Mouse (Mus musculus) kidney, postnatal 0 days (tissue): ENCODE results near the gene Caskin2. TPM values are rescaled to one million over a fixed set of nuclear protein-coding genes. Genes with fewer than 3 reads are reported as not detected.
"Not testable (repeated sequence)": the region's sequence is repeated elsewhere in the genome, so short reads cannot be mapped to it uniquely, and the experiment has no call there.

ENCODE experiments used
- ATAC-seq: fragments of 200-750 bp; cut with Nextera tagmentation; replicated peaks from 2 replicates; pipeline ENCODE4 v1.8.0; 2017; ENCODE audit warnings: low read depth, moderate number of reproducible peaks, moderate TSS enrichment, moderate library complexity; ENCODE audit not compliant: low FRiP score
- DNase-seq: peaks from one replicate; pipeline ENCODE4 v3.0.0-alpha.2; 2016; ENCODE audit warnings: low spot score
- H3K27ac ChIP-seq: fragments of 300-500 bp; sonication (generic); 2 replicates; pipeline ENCODE4 v1.5.1; 2014; ENCODE audit warnings: mild to moderate bottlenecking
- H3K27me3 ChIP-seq: fragments of 300-500 bp; sonication (generic); 2 replicates; pipeline ENCODE4 v1.6.1; 2014; ENCODE audit warnings: low read length, mixed read lengths; ENCODE audit not compliant: insufficient read depth
- H3K36me3 ChIP-seq: fragments of 300-500 bp; sonication (generic); 2 replicates; pipeline ENCODE4 v1.6.1; 2014; ENCODE audit warnings: low read length, mixed read lengths; ENCODE audit not compliant: insufficient read depth
- H3K4me1 ChIP-seq: fragments of 300-500 bp; sonication (generic); replicated peaks from 2 replicates; pipeline ENCODE4 v1.6.1; 2014; ENCODE audit warnings: antibody characterized with exemption, low read length, mixed read lengths; ENCODE audit not compliant: insufficient read depth
- H3K4me2 ChIP-seq: fragments of 300-500 bp; sonication (generic); 2 replicates; pipeline ENCODE4 v1.6.1; 2014; ENCODE audit warnings: mild to moderate bottlenecking, low read length, moderate library complexity, mixed read lengths
- H3K4me3 ChIP-seq: fragments of 300-500 bp; sonication (generic); replicated peaks from 2 replicates; pipeline ENCODE4 v1.5.1; 2014; ENCODE audit warnings: low read depth, low read length
- H3K9ac ChIP-seq: fragments of 300-500 bp; sonication (generic); 2 replicates; pipeline ENCODE4 v1.6.1; 2014; ENCODE audit warnings: low read depth, low read length
- H3K9me3 ChIP-seq: fragments of 300-500 bp; sonication (generic); replicated peaks from 2 replicates; pipeline ENCODE4 v1.6.1; 2016; ENCODE audit warnings: low read length, inconsistent platforms, mixed read lengths
- CTCF ChIP-seq: IDR thresholded peaks from 2 replicates; pipeline ENCODE4 v1.5.1; 2016; ENCODE audit warnings: antibody characterized with exemption, low read depth, mild to moderate bottlenecking, moderate library complexity
- WGBS: fragments of 180-500 bp; shearing (Covaris S2); extraction: QIAGEN DNeasy Blood & Tissue Kit; methylation state at CpG from one replicate; pipeline ENCODE4 v1.1.7; 2014; 5-methylcytosine and 5-hydroxymethylcytosine counted together
- microRNA-seq: library from miRNA; unstranded; fragments of <30 nt; microRNA quantifications from one replicate; pipeline ENCODE4, GENCODE M21; 2016
- polyA plus RNA-seq: library from polyadenylated mRNA; unstranded; fragments of >200 nt; fragmentation: Nextera tagmentation; extraction: Ambion mirVana; gene quantifications from 2 replicates; pipeline ENCODE4 v1.2.1, GENCODE M21; 2015

Caskin2 gene
- polyA plus RNA-seq, 1 experiment from 2014 or later, result 14.4 TPM

DNA sequence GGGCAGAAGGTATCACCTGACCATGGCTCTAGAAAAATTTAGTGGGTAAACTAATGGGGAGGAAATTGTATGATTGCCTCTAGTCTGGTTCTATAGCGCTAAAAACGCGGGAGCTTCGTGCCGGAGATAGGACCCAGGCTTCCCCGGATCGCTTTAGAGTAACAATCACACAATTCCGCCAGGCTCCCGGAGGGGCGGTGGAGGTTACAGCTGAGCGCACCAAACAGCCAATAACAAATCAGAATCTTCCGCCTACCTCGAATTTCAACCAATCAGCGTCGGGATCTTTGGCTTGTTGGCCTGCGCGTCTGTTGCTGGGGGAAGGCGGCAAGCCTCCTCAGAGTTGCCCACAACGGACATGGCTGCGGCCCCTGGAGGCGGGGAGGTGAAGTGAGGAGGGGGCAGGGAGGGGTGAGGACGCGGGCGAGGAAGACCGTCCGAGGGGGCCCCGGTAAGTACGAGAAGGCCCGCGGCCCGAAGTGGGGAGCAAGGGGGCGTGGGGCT, 48.3 kb downstream of the Caskin2 start, which contains the start of gene Tmem94:
Tmem94 (plus strand) TSS at position 331 of the 504 bp plus-strand sequence.
- peak within 1 kb of the TSS; percentile 90 for H3K9ac ChIP-seq
- H3K4me1 ChIP-seq, result peaks cover 15% of the 10 kb centered on the region; the same call in 1 of the 2 replicates
- H3K27me3 ChIP-seq, result no peaks in the 10 kb centered on the region
- DNase-seq, result peak; percentile 98
- TF ChIP-seq CTCF, result peak; percentile 47; the same call in 1 of the 2 replicates
- H3K27ac ChIP-seq, result peak within 1 kb of the TSS; percentile 94
- peak; percentile 97 for ATAC-seq
- no peaks in the 10 kb centered on the region for H3K9me3 ChIP-seq
- peak within 1 kb of the TSS; percentile 79 for H3K4me2 ChIP-seq
- no peaks in the 10 kb centered on the region for H3K36me3 ChIP-seq
- WGBS, result 0% methylated on average over 32 of the region's 32 CpGs
- H3K4me3 ChIP-seq, result peak within 1 kb of the TSS; percentile 86

DNA sequence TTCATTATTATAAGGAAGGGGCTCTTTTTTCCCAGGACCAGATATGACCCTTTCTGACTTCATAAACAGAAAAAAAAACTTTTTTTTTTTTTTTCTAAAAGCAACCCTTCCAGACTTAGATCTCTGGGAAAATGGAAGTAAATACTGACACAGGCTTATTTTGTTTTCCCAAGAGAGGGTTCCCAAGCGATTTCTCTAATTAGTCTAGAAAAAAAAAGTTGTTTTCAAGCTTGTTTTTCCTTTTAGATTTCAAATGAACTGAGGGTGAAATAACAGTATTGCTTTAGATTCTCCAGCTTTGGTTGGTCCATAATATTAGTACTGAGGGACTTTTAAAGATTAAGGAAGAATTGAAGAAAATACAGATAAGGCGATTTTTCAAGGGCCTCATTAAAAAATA, 48.7 kb downstream of the Caskin2 start:
- Histone ChIP-seq H3K27me3 (no peaks in the 10 kb centered on the region), H3K9ac (0 out of 2 replicates have a peak overlapping the region, but pooled peaks have one; percentile 48), H3K4me1 (peaks cover 11% of the 10 kb centered on the region; the same call in 1 of the 2 replicates), H3K4me3 (peak overlapping the region; percentile 86), H3K4me2 (peak overlapping the region; percentile 56), H3K36me3 (no peaks in the 10 kb centered on the region), H3K9me3 (no peaks in the 10 kb centered on the region), H3K27ac (no peak overlapping the region)
- 24% methylated on average over 2 of the region's 2 CpGs for WGBS
- DNase-seq, result no peak
- TF ChIP-seq CTCF, result no peak
- ATAC-seq, result no peak

DNA sequence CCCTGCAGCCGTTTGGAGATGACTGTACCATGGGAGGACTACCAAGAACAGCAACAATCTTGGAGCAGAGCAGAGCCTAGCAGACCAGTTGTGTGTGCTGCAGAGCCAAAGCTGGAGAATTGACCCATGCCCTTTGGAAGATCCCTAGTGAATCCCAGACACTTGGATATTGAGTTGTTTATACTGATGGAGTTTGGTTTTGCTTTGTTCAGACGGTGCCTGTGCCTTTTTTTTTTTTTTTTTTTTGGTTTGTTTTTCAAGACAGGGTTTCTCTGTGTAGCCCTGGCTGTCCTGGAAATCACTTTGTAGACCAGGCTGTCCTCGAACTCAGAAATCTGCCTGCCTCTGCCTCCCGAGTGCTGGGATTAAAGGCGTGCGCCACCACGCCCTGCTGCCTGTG, 51.3 kb downstream of the Caskin2 start:
- H3K9me3 ChIP-seq, H3K9ac ChIP-seq, H3K4me3 ChIP-seq, H3K27ac ChIP-seq, H3K36me3 ChIP-seq, H3K4me1 ChIP-seq, H3K4me2 ChIP-seq, H3K27me3 ChIP-seq, ATAC-seq, DNase-seq: not testable (repeated sequence)
- WGBS, result 95% methylated on average over 7 of the region's 7 CpGs

DNA sequence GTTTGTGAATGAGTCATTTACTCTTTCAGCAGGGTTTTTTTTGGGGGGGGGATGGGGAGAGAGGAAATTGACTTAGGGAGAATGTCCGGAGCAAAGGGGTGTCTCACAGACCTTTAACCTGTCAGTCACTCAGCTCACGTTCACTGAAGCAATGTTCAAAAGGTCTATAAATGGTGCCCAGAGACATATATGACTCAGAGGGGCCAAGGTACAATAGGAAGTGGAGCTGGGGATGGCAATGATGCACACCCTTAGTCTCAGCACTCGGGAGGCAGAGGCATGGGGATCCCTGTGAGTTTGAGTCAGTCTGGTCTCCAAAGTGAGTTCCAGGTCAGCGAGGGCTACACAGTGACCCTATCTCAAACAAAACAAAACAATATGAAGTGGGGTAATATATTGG, 60.0 kb downstream of the Caskin2 start:
- H3K27ac ChIP-seq, result no peak overlapping the region

DNA sequence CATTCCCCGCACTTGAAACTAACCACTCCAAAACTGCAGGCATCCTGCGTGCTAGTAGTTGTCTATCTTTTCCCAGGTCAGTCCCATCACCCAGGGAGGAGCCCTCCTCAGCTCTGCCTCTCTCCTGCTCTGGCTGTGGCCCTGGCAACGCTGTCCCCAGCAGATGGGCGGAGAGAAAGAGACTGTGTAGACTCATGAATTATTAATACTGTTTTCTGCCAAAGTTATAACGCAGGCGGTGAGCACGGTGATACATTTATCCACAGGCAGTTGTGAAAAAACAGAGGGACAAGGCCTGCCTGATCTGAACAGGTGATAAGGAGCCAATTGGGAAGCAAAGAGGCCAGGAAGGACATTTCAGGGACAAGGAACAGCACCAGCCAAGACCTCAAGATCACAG, 60.8 kb downstream of the Caskin2 start:
- Histone ChIP-seq H3K4me1 (no peaks in the 10 kb centered on the region), H3K4me3 (no peak overlapping the region), H3K36me3 (no peaks in the 10 kb centered on the region), H3K9me3 (no peaks in the 10 kb centered on the region), H3K27me3 (no peaks in the 10 kb centered on the region), H3K27ac (no peak overlapping the region), H3K4me2 (no peak overlapping the region), H3K9ac (no peak overlapping the region)
- WGBS, result 69% methylated on average over 7 of the region's 7 CpGs
- no peak for DNase-seq
- no peak for TF ChIP-seq CTCF
- ATAC-seq, result no peak

More for the DNA sequence above, 60.0 kb downstream of the Caskin2 start:
- H3K4me1 ChIP-seq, result no peaks in the 10 kb centered on the region
- no peak overlapping the region for H3K9ac ChIP-seq
- H3K4me3 ChIP-seq, result no peak overlapping the region
- WGBS, result 42% methylated on average over 4 of the region's 4 CpGs
- H3K36me3 ChIP-seq, result no peaks in the 10 kb centered on the region
- no peak overlapping the region for H3K4me2 ChIP-seq
- no peaks in the 10 kb centered on the region for H3K27me3 ChIP-seq
- ATAC-seq (no peak), DNase-seq (no peak)
- no peak for TF ChIP-seq CTCF
- no peaks in the 10 kb centered on the region for H3K9me3 ChIP-seq

DNA sequence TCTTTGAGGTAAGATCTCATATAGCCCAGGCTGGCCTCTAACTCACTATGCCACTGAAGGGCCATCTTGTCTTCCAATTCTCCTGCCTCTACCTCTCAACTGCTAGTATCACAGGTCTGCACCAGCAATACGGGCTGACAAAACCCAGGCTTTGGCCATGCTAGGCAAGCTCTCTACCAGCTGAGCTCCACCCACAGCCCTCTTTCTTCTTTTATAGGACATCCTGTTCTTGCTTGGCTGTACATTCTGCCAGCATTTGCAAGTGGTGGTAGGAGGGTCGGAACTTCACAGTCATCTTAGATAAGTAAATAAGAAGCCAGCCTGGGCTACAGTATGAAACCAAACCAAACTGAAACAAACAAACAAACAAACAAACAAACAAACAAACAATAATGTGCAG, 61.7 kb downstream of the Caskin2 start:
- 53% methylated on average over 2 of the region's 2 CpGs for WGBS
- no peak overlapping the region for H3K9ac ChIP-seq
- H3K4me3 ChIP-seq, result no peak overlapping the region
- H3K4me2 ChIP-seq, result no peak overlapping the region
- H3K27me3 ChIP-seq, result no peaks in the 10 kb centered on the region
- no peaks in the 10 kb centered on the region for H3K36me3 ChIP-seq
- H3K27ac ChIP-seq, result no peak overlapping the region
- DNase-seq, result no peak
- H3K4me1 ChIP-seq, result no peaks in the 10 kb centered on the region
- no peaks in the 10 kb centered on the region for H3K9me3 ChIP-seq
- no peak for ATAC-seq
- no peak for TF ChIP-seq CTCF

- Histone ChIP-seq H3K4me1 (no peaks in the 10 kb centered on the region), H3K27ac (no peak overlapping the region), H3K27me3 (no peaks in the 10 kb centered on the region), H3K9me3 (no peaks in the 10 kb centered on the region), H3K9ac (no peak overlapping the region), H3K4me2 (no peak overlapping the region), H3K4me3 (no peak overlapping the region), H3K36me3 (no peaks in the 10 kb centered on the region)
- TF ChIP-seq CTCF, result no peak
- ATAC-seq, result no peak
- WGBS, result 87% methylated on average over 5 of the region's 5 CpGs
- DNase-seq, result no peak
Measured at GRCm38 (mm10) chr11:115749834-115750233, 63.6 kb downstream of the Caskin2 start.

Small RNAs within 50 kb of the gene (microRNA-seq; reads per million reads assigned to microRNA genes)
- not detected for gene Mir5621

Other genes starting within 250 kb of the Caskin2 start
- gene Nup85, start 249.2 kb downstream of the Caskin2 start, polyA plus RNA-seq, result 74.6 and 94.9 TPM in 2 replicates
- gene Mrps7, start 209.7 kb downstream of the Caskin2 start, polyA plus RNA-seq, result 92.9 and 93.7 TPM in 2 replicates
- gene Gga3, start 209.6 kb downstream of the Caskin2 start, polyA plus RNA-seq, result 10.8 and 11.1 TPM in 2 replicates
- gene Mif4gd, start 200.7 kb downstream of the Caskin2 start, polyA plus RNA-seq, result 57.3 and 61.6 TPM in 2 replicates
- gene Slc25a19, start 185.3 kb downstream of the Caskin2 start, polyA plus RNA-seq, result 49.7 and 57.9 TPM in 2 replicates
- gene Grb2, start 105.0 kb downstream of the Caskin2 start, polyA plus RNA-seq, result 69.9 and 72.8 TPM in 2 replicates
- gene Tmem94, start 48.2 kb downstream of the Caskin2 start, polyA plus RNA-seq, result 19.6 TPM in 2 replicates
- 34.7 and 36.2 TPM in 2 replicates for gene Tsen54, start 1.1 kb upstream of the Caskin2 start, polyA plus RNA-seq
- gene Llgl2, start 10.4 kb upstream of the Caskin2 start, polyA plus RNA-seq, result 54.5 and 61.2 TPM in 2 replicates
- 16.5 and 17.6 TPM in 2 replicates for gene Myo15b, start 44.8 kb upstream of the Caskin2 start, polyA plus RNA-seq
- gene Smim5, start 86.3 kb upstream of the Caskin2 start, polyA plus RNA-seq, result 11.1 and 12.1 TPM in 2 replicates
- gene Smim6, start 98.4 kb upstream of the Caskin2 start, polyA plus RNA-seq, result 13.7 and 16.1 TPM in 2 replicates
- 37.2 and 40.1 TPM in 2 replicates for gene Sap30bp, start 119.6 kb upstream of the Caskin2 start, polyA plus RNA-seq
- gene Recql5, start 119.8 kb upstream of the Caskin2 start, polyA plus RNA-seq, result 11.1 and 11.7 TPM in 2 replicates
- 2.9 and 3.1 TPM in 2 replicates for gene Itgb4, start 161.1 kb upstream of the Caskin2 start, polyA plus RNA-seq
- gene Galk1, start 199.1 kb upstream of the Caskin2 start, polyA plus RNA-seq, result 149 and 156 TPM in 2 replicates
- gene H3f3b, start 214.3 kb upstream of the Caskin2 start, polyA plus RNA-seq, result 1,980 and 2,021 TPM in 2 replicates
- 21.4 and 23.3 TPM in 2 replicates for gene Unk, start 216.7 kb upstream of the Caskin2 start, polyA plus RNA-seq